ENCODE assay signal across 8 mouse cellular contexts in genomic region chr7:101650565-101650964, GRCm38 (mm10). TPM values are rescaled to one million over a fixed set of nuclear protein-coding genes. Genes with fewer than 3 reads are reported as not detected.
DNase-seq lines count a peak whose midpoint lies in the region; ATAC-seq and TF ChIP-seq lines count a peak whose summit lies in the region.

No protein-coding gene starts in this region.

- H3K4me1 ChIP-seq in kidney, embryonic 16.5 days (ENCODE audit: insufficient read depth, low read length) = no peaks in the 10 kb centered on the region
- no peaks in the 10 kb centered on the region for H3K4me1 ChIP-seq in stomach, postnatal 0 days (replicated peaks; ENCODE audit: control insufficient read depth, insufficient read depth)

- ATAC-seq in kidney, embryonic 16.5 days (ENCODE audit: low FRiP score, low TSS enrichment) = no peak
- no peak for ATAC-seq in stomach, postnatal 0 days (ENCODE audit: low FRiP score, low TSS enrichment)

- H3K27ac ChIP-seq in kidney, embryonic 16.5 days (ENCODE audit: low read length) = no peak overlapping the region
- H3K27ac ChIP-seq in stomach, postnatal 0 days (replicated peaks) = no peak overlapping the region

- no peaks in the 10 kb centered on the region for H3K36me3 ChIP-seq in kidney, embryonic 16.5 days (ENCODE audit: insufficient read depth, low read length)
- no peaks in the 10 kb centered on the region for H3K36me3 ChIP-seq in stomach, postnatal 0 days (ENCODE audit: control insufficient read depth, insufficient read depth, low read length)

- H3K27me3 ChIP-seq in kidney, embryonic 16.5 days (ENCODE audit: insufficient read depth, low read length) = no peaks in the 10 kb centered on the region
- no peaks in the 10 kb centered on the region for H3K27me3 ChIP-seq in stomach, postnatal 0 days (ENCODE audit: control insufficient read depth, insufficient read depth, low read length)

- TF ChIP-seq POLR2A in brain, embryonic 14.5 days (IDR thresholded peaks at IDR 0.05; ENCODE audit: borderline replicate concordance, extremely low read depth, insufficient read depth, insufficient read length, poor library complexity, severe bottlenecking) = no peak

- no peak for TF ChIP-seq EP300 in stomach, postnatal 0 days (optimal IDR thresholded peaks at IDR 0.05)

- 30% methylated on average over 3 of the region's 3 CpGs for WGBS in kidney, embryonic 16.5 days
- 32% methylated on average over 3 of the region's 3 CpGs for WGBS in stomach, postnatal 0 days

- no peaks in the 10 kb centered on the region for H3K9me3 ChIP-seq in kidney, embryonic 16.5 days (ENCODE audit: low read length)
- H3K9me3 ChIP-seq in stomach, postnatal 0 days (ENCODE audit: control insufficient read depth, low read length) = no peaks in the 10 kb centered on the region

- no peak overlapping the region for H3K9ac ChIP-seq in kidney, embryonic 16.5 days (replicated peaks; ENCODE audit: low read length)
- H3K9ac ChIP-seq in stomach, postnatal 0 days (ENCODE audit: low read length) = no peak overlapping the region

- TF ChIP-seq CTCF in brain, embryonic 14.5 days (IDR thresholded peaks at IDR 0.05; ENCODE audit: borderline replicate concordance, extremely low read depth, insufficient read depth, insufficient read length) = peak; percentile 52; the same call in 1 of the 2 replicates
- peak; percentile 78 for TF ChIP-seq CTCF in stomach, postnatal 0 days (IDR thresholded peaks at IDR 0.05; ENCODE audit: low read depth)

- no peak overlapping the region for H3K4me2 ChIP-seq in kidney, embryonic 16.5 days (replicated peaks; ENCODE audit: low read depth, low read length)
- no peak overlapping the region for H3K4me2 ChIP-seq in stomach, postnatal 0 days (replicated peaks; ENCODE audit: low read depth)

- H3K4me3 ChIP-seq in kidney, embryonic 16.5 days (ENCODE audit: low read length) = no peak overlapping the region
- H3K4me3 ChIP-seq in stomach, postnatal 0 days (ENCODE audit: low read depth, low read length) = no peak overlapping the region

- peak; percentile 22 for DNase-seq in kidney, adult 18-20 months
- peak; percentile 65 for DNase-seq in testis, postnatal 10 days (ENCODE audit: low spot score)
- no peak for DNase-seq in testis, postnatal 14 days (ENCODE audit: low spot score)
- DNase-seq in brain, embryonic 14.5 days (ENCODE audit: low read depth) = peak; percentile 14
- peak; percentile 37 for DNase-seq in stomach, postnatal 0 days (ENCODE audit: low spot score)
- no peak for DNase-seq in cerebellum, adult 11-12 months
- DNase-seq in spleen, adult 12 weeks (ENCODE audit: low spot score) = no peak

RNA-seq across cellular contexts. Expression of gene Clpb, which starts 12.9 kb away (rescaled TPM):
- 67.2 and 69.0 TPM in 2 replicates for polyA plus RNA-seq in kidney, embryonic 16.5 days (2015; fragmentation: Nextera tagmentation; extraction: Ambion mirVana)
- polyA plus RNA-seq in brain, embryonic 14.5 days (2012; rRNA removed) = 20.1 and 25.4 TPM in 2 replicates
- polyA plus RNA-seq in stomach, postnatal 0 days (2015; fragmentation: Nextera tagmentation; extraction: Ambion mirVana) = 38.6 and 40.2 TPM in 2 replicates

Comparison
In these comparisons a context has a peak if more than half of its experiments do, and no peak if none do; other contexts are left out.
1. DNase-seq: peak in kidney, adult 18-20 months (single experiment), testis, postnatal 10 days (single experiment), brain, embryonic 14.5 days (single experiment) and stomach, postnatal 0 days (single experiment); none in testis, postnatal 14 days (single experiment), cerebellum, adult 11-12 months (single experiment) and spleen, adult 12 weeks (single experiment).